Mouse (Mus musculus) CH12.LX (cell line): Measurements from ENCODE around the gene Lypd4.

Experiments used
- CTCF ChIP-seq, 2 experiments: IDR thresholded peaks in 1 of 2; conservative IDR thresholded peaks in 1 of 2; 2 replicates each; pipeline ENCODE4 v1.5.1; 2011 to 2012; ENCODE audit warnings: low read depth in 2 of 2, low read length in 2 of 2, improper control_type of control experiment in 1 of 2, inconsistent platforms in 1 of 2, mild to moderate bottlenecking in 1 of 2, moderate library complexity in 1 of 2
- E2F4 ChIP-seq: IDR thresholded peaks from 2 replicates; pipeline ENCODE4 v1.6.1; 2011; ENCODE audit warnings: low read depth, low read length, improper control_type of control experiment; ENCODE audit not compliant: insufficient replicate concordance
- HCFC1 ChIP-seq: IDR thresholded peaks from 2 replicates; pipeline ENCODE4 v1.6.1; 2012; ENCODE audit warnings: low read depth, mild to moderate bottlenecking, inconsistent platforms, low read length, improper control_type of control experiment
- MAX ChIP-seq: IDR thresholded peaks from 2 replicates; pipeline ENCODE4 v1.6.1; 2011; ENCODE audit warnings: low read length, improper control_type of control experiment
- MAZ ChIP-seq: IDR thresholded peaks from 2 replicates; pipeline ENCODE4 v1.6.1; 2012; ENCODE audit warnings: low read depth, mild to moderate bottlenecking, inconsistent platforms, low read length, improper control_type of control experiment, moderate library complexity
- MEF2A ChIP-seq: IDR thresholded peaks from 2 replicates; pipeline ENCODE4 v1.6.1; 2014; ENCODE audit warnings: low read depth, mild to moderate bottlenecking, inconsistent platforms, low read length, improper control_type of control experiment, borderline replicate concordance
- RAD21 ChIP-seq: IDR thresholded peaks from 2 replicates; pipeline ENCODE4 v1.6.1; 2011; ENCODE audit warnings: low read depth, mild to moderate bottlenecking, low read length, improper control_type of control experiment, moderate library complexity
- UBTF ChIP-seq: IDR thresholded peaks from 2 replicates; pipeline ENCODE4 v1.6.1; 2012; ENCODE audit warnings: low read depth, mild to moderate bottlenecking, inconsistent platforms, low read length, improper control_type of control experiment, moderate library complexity
- USF1 ChIP-seq: IDR thresholded peaks from 2 replicates; pipeline ENCODE4 v1.6.1; 2014; ENCODE audit warnings: low read depth, mild to moderate bottlenecking, inconsistent platforms, low read length, improper control_type of control experiment

- TF ChIP-seq CTCF (conservative IDR thresholded peaks at IDR 0.05 in 1 of 2, IDR thresholded peaks at IDR 0.05 in 1 of 2; ENCODE audit: low read depth in 2 of 2, low read length in 2 of 2) (peak; percentile 81 to 95), UBTF (no peak), RAD21 (peak; percentile 96), MAX (peak; percentile 69), MAZ (no peak), E2F4 (no peak), MEF2A (no peak), USF1 (no peak; the same call in 1 of the 2 replicates), HCFC1 (no peak)
These were observed 52.2 kb downstream of the Lypd4 start for GRCm38 (mm10) chr7:24817502-24817901.
